Mouse (Mus musculus) cerebellum, adult (tissue): ENCODE results near the gene Hacd3.
"Not testable (repeated sequence)": the region's sequence is repeated elsewhere in the genome, so short reads cannot be mapped to it uniquely, and the experiment has no call there.

Experiments used
- ATAC-seq: cut with Nextera tagmentation; 2 replicates; pipeline ENCODE4 v1.9.2; 2017; ENCODE audit warnings: mild to moderate bottlenecking, moderate library complexity, mixed read lengths; ENCODE audit not compliant: insufficient number of reproducible peaks, low FRiP score, low TSS enrichment

Hacd3 gene

GRCm38 (mm10) chr9:65017896-65018295, 3.6 kb downstream of the Hacd3 start:
- ATAC-seq, result no peak

GRCm38 (mm10) chr9:65016978-65017827, 4.3 kb downstream of the Hacd3 start:
- ATAC-seq, result no peak

DNA sequence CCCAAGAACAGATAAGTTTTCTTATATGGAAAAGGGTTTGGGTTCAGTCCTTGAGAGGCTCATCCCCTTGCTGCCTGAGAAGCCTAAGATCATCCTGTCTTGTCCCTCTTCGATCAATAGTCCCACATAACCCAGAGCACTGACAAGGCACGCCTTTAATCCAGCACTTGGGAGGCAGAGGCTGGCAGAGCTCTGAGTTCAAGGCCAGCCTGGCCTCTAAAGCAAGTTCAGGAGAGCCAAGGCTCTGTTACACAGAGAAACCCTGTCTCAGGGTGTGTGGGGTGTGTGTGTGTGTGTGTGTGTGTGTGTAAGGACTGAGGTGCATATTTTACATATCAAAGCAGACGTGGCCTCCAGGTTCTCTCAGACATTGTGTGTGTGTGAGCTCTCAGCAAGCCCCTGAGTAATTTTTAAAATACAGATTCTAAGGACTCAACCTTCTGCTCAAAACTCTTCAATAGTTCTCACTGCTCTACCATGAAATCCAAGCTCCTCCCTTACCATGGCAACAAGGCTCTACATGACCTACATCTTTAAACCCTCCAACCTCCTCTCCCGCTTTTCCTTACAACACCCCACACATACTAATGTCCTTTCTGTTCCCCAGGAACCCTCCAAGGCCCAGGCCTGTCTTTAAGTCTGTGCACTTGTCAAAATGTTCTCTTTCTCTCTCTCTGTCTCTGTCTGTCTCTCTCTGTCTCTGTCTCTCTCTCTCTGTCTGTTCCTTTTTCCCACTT, 5.1 kb downstream of the Hacd3 start:
- ATAC-seq, result no peak

GRCm38 (mm10) chr9:65015461-65016222, 5.9 kb downstream of the Hacd3 start:
- ATAC-seq, result no peak

GRCm38 (mm10) chr9:65011304-65011703, 10.2 kb downstream of the Hacd3 start:
- no peak for ATAC-seq

DNA sequence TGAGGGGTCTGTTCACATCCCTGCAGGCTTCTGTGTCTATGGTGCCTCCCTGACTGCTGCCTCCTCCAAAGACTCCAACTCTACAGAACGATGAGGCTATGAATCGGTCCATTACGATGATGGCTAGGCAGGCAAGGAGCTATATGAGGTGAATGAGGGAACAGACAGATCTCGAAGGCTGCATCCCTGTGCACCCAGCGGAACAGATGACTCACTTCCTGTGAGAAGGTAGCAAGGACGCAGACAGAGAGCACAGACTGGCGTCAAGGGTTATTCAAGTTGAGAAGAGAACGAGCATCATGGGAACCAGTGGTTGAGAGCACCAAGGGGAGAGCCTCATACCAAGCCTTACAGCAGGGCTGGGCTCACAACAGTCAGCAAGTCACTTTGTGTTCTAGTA, 10.9 kb downstream of the Hacd3 start:
- no peak for ATAC-seq

GRCm38 (mm10) chr9:65005737-65006136, 15.8 kb downstream of the Hacd3 start:
- ATAC-seq, result no peak

- ATAC-seq, result no peak
Observed at GRCm38 (mm10) chr9:65001481-65001880, 20.0 kb downstream of the Hacd3 start.

DNA sequence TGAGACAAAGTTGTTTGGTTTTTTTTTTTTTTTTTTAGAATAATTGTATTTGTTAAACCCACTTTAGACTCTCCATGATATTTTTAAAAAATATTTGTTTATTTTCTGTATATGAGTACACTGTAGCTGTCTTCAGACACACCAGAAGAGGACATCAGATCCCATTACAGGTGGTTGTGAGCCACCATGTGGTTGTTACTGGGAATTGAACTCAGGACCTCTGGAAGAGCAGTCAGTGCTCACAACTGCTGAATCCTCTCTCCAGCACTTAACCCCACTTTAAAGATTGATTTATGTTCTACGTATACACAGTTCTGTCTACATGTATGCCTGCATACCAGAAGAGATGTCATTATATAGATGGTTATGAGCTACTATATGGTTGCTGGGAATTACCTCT, 26.0 kb downstream of the Hacd3 start:
- not testable (repeated sequence) for ATAC-seq

DNA sequence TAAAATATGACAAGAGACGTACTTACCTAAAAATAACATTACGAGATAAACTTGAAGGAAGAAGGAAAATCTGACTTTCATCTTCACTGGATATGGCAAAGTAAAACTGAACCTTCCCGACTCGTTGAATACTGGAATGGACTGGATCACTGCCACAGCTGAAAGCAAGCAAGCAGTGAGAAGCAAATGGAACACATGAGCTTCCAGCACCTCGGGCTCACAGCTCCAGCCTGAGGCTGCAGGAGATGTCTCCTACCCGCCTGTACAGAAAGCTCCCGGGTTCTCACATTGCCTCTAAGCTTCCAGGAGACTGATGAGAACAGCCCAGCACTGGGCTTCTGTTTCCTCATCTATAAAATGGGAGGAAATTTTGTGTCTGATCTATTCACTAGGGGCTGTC, 31.2 kb downstream of the Hacd3 start:
- no peak for ATAC-seq

GRCm38 (mm10) chr9:64988443-64988842, 33.0 kb downstream of the Hacd3 start:
- ATAC-seq, result no peak

GRCm38 (mm10) chr9:64987651-64988050, 33.8 kb downstream of the Hacd3 start:
- ATAC-seq, result no peak

DNA sequence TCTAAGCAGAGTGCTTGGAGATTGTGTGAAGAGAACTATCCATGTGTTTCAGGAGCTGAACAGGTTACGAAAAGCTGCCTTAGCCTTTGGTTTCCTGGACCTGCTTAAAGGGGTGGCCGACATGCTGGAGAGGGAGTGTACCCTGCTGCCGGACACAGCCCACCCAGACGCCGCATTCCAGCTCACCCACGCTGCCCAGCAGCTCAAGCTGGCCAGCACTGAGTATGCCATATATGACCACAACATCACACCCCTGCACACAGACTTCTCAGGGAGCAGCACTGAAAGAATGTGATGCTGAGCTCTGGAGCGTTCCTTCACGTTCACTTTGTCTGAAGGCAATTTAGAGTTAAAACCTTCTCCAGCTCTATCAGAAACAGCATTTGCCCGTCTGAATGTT, 35.7 kb downstream of the Hacd3 start:
- no peak for ATAC-seq

GRCm38 (mm10) chr9:64985037-64985794, 36.3 kb downstream of the Hacd3 start:
- no peak for ATAC-seq

- no peak for ATAC-seq
Observed at GRCm38 (mm10) chr9:64981904-64982303, 39.6 kb downstream of the Hacd3 start.

- no peak for ATAC-seq
Observed at GRCm38 (mm10) chr9:64980548-64980947, 40.9 kb downstream of the Hacd3 start.

- 0 out of 2 replicates have a peak, but pooled peaks have one; percentile 57 for ATAC-seq
Observed at GRCm38 (mm10) chr9:64960978-64961320, 60.5 kb downstream of the Hacd3 start.

DNA sequence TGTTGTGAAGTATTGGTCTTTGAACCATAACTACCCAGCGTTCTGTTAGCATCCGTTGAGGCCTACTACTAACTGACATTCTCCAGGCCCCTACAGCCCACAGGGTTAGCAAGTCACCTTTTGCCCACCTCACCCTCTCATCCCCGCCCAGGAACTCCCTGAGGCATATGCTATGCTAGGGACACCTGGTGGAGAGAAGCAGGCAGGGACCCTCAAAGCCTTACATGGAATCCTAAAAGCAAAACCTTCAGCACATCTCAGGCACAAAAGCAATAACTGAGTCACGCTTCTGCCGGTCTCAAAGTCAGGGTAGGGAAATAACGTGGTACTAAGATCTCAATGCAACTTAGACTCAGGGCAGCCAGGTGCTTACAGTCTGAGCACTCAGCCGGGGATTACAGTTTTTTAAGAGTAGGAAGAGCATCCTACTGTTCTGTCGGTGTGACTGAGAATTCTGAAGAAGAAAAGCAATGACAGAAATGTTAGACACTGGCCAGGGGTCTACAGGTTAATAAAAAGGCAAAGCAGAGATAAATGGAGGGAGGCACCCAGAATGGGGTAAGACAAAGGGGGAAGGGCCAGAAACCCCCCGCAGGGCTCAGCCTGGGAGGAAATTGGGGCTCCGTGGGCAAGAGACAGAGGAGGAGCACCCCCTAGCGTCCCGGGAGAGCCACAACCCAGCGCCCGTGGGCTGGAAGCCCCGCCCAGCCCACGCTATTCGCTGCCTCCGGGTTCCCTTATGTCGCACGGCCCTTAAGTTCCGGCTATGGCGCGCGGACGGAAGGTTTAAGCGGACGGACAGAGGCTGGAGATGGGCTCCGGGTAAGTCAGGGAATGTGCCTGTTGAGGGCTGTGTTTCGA, 61.1 kb downstream of the Hacd3 start, which contains the start of gene Ints14:
Gene Ints14 (plus strand): TSS at position 789 of the 861 bp plus-strand sequence.
- ATAC-seq, result peak; percentile 96

DNA sequence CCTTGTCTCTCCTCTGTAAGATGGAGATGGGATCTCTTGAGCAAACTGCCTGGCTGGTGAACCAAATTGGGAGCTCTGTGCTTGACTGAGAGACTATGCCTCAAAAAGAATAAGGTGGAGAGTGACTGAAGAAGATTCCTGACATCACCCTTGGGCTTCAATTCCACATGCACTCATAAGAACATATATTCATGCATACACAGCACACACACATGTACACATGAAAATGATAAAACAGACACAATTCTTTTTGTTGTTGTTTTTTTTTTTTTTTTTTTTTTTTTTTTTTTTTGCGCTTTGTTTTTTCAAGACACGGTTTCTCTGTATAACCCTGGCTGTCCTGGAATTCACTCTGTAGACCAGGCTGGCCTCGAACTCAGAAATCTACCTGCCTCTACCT, 64.2 kb downstream of the Hacd3 start:
- ATAC-seq, result no peak
